Mouse (Mus musculus) heart, adult 2 months (tissue): Measurements from ENCODE around the gene Gm8369. TPM values are rescaled to one million over a fixed set of nuclear protein-coding genes. Genes with fewer than 3 reads are reported as not detected.
"Not testable (repeated sequence)": the region's sequence is repeated elsewhere in the genome, so short reads cannot be mapped to it uniquely, and the experiment has no call there.

ENCODE experiments used
- DNase-seq, 2 experiments: peaks; one replicate each; pipeline ENCODE4 v3.0.0; 2021
- H3K27ac ChIP-seq: fragments of 200-600 bp; 2 replicates; pipeline ENCODE4 v1.8.1; 2022
- H3K27me3 ChIP-seq: fragments of 200-500 bp; 2 replicates; pipeline ENCODE4 v1.6.1; 2012; ENCODE audit warnings: mild to moderate bottlenecking, low read length, inconsistent platforms, mixed read lengths; ENCODE audit not compliant: control insufficient read depth, insufficient read depth
- H3K36me3 ChIP-seq: fragments of 200-500 bp; 2 replicates; pipeline ENCODE4 v1.6.1; 2012; ENCODE audit warnings: low read length, inconsistent platforms; ENCODE audit not compliant: control insufficient read depth, insufficient read depth
- H3K4me1 ChIP-seq: fragments of 200-500 bp; 2 replicates; pipeline ENCODE4 v1.6.1; 2011; ENCODE audit warnings: low read length; ENCODE audit not compliant: control insufficient read depth, insufficient read depth
- H3K4me3 ChIP-seq: fragments of 200-600 bp; 2 replicates; pipeline ENCODE4 v1.8.1; 2022
- H3K79me2 ChIP-seq: fragments of 200-500 bp; replicated peaks from 2 replicates; pipeline ENCODE4 v1.6.1; 2012; ENCODE audit warnings: mild to moderate bottlenecking, inconsistent platforms, low read length, moderate library complexity, mixed read lengths; ENCODE audit not compliant: control insufficient read depth, insufficient read depth
- H3K9ac ChIP-seq: fragments of 200-500 bp; 2 replicates; pipeline ENCODE4 v1.6.1; 2012; ENCODE audit warnings: low read depth, mild to moderate bottlenecking, control low read depth, inconsistent platforms, low read length, mixed read lengths
- CTCF ChIP-seq: fragments of 200-600 bp; IDR thresholded peaks from 2 replicates; pipeline ENCODE4 v1.8.1; 2022; ENCODE audit warnings: antibody characterized with exemption, mild to moderate bottlenecking, moderate library complexity
- EP300 ChIP-seq: fragments of 200-500 bp; IDR thresholded peaks from 2 replicates; pipeline ENCODE4 v1.6.1; 2011; ENCODE audit warnings: low read depth, low read length, control low read depth; ENCODE audit not compliant: insufficient read depth
- POLR2A ChIP-seq: fragments of 200-500 bp; IDR thresholded peaks from 2 replicates; pipeline ENCODE4 v1.6.1; 2011; ENCODE audit warnings: mild to moderate bottlenecking, low read depth, low read length, control low read depth; ENCODE audit not compliant: insufficient read depth
- WGBS: fragments of 180-500 bp; shearing (Covaris S2); methylation state at CpG from one replicate; pipeline ENCODE4 v1.1.7; 2018; 5-methylcytosine and 5-hydroxymethylcytosine counted together
- intact Hi-C: fragments of 180-260 bp; cut with DNase I; formaldehyde crosslinking; loops from one replicate; pipeline ENCODE4 v1.15.1; 2025
- polyA plus RNA-seq: library from polyadenylated mRNA; depleted of rRNA; stranded (reverse); fragments of >200 nt; gene quantifications from 2 replicates; pipeline ENCODE4 v1.2.3, GENCODE M21; 2012
- total RNA-seq, 2 experiments: library from RNA; stranded (reverse); gene quantifications; 2 replicates each; pipeline ENCODE4 v1.2.3; 2021

Gm8369 gene
- total and polyA plus RNA-seq, 3 experiments, result 0.32 to 1.4 TPM; not detected in 1

DNA sequence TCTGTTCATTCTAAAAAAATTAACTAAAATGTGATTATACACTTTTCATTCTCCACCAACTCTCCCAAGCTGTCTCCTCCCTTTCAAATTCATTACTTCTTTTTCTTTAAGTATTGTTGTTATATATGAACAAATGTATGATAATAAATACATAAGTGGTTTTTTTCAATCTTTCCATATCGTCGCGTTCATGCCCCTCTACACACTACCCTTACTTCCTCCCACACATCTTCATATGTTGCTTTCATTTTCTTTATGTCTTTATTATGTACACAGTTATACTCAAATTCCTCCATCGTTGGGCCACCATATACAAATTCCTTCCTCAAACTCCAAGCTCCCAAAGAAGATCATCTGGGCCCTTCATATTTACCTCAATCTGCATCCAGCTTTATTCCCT is 15.6 kb downstream of the Gm8369 start:
- Histone ChIP-seq H3K4me1 (no peaks in the 10 kb centered on the region), H3K9ac (no peak overlapping the region), H3K27me3 (no peaks in the 10 kb centered on the region), H3K79me2 (no peaks in the 10 kb centered on the region), H3K27ac (no peak overlapping the region), H3K4me3 (no peak overlapping the region), H3K36me3 (no peaks in the 10 kb centered on the region)
- no peak for TF ChIP-seq POLR2A
- no peak for TF ChIP-seq CTCF
- TF ChIP-seq EP300, result no peak
- 69% methylated on average over 4 of the region's 4 CpGs for WGBS
- intact Hi-C loops, result loop anchor here (2.0 kb wide), 1 partner anchor 47 kb away; no protein-coding TSS in a partner anchor
- no peak for DNase-seq

DNA sequence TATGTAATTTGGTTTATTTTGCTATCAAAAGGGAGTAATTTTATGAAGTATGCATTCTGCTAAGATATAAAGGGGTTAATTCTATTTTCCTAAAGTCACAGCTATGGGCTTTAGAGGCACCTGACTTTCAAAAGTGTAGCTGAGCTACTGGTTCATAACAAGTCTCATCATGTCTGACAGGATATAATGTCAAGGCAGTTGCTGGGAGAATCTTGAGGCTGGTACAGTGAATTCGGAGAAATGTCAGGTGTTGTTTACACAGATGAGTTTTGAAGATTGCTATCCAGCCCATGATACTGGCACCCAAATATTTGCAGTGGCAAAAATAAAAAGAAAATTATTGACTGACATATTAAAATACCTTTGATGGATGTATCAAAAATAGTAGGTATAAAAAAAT is 19.1 kb downstream of the Gm8369 start:
- Histone ChIP-seq H3K36me3 (no peaks in the 10 kb centered on the region), H3K27me3 (no peaks in the 10 kb centered on the region), H3K27ac (no peak overlapping the region), H3K9ac (no peak overlapping the region), H3K4me1 (no peaks in the 10 kb centered on the region), H3K79me2 (no peaks in the 10 kb centered on the region), H3K4me3 (no peak overlapping the region)
- TF ChIP-seq POLR2A (no peak), EP300 (no peak), CTCF (no peak)
- 74% methylated on average over 1 of the region's 1 CpGs for WGBS
- intact Hi-C loops, result no loop called here
- DNase-seq, result no peak

DNA sequence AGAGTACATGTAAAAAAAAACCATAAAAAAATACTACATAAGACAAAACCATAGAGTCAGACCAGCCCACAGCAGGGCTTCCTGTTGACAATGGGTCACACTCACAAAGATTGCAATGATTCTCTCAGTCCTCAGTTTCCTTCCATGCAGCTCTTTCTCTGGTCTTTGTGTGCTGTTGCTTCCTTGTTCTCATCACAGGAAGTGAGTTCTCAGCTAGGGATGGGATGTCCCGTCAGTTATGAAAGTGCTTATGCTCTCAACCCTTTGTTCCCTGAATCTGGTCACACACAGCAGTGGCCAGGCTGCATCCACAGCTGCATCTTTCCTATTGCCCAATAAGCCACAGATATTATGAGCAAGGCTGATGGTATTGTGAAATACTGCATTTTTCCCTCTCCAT is 27.7 kb downstream of the Gm8369 start:
- H3K4me3 ChIP-seq, result no peak overlapping the region
- no peak for DNase-seq
- no peaks in the 10 kb centered on the region for H3K79me2 ChIP-seq
- H3K9ac ChIP-seq, result no peak overlapping the region
- WGBS, result 21% methylated on average over 1 of the region's 1 CpGs
- peaks cover 5% of the 10 kb centered on the region for H3K4me1 ChIP-seq
- no peaks in the 10 kb centered on the region for H3K36me3 ChIP-seq
- intact Hi-C loops, result no loop called here
- no peak for TF ChIP-seq CTCF
- 0 out of 2 replicates have a peak, but pooled peaks have one; percentile 36 for TF ChIP-seq POLR2A
- TF ChIP-seq EP300, result peak; percentile 72; the same call in 1 of the 2 replicates
- H3K27ac ChIP-seq, result peak overlapping the region; percentile 20; the same call in 1 of the 2 replicates
- H3K27me3 ChIP-seq, result no peaks in the 10 kb centered on the region

- no peak within 1 kb of the TSS for H3K27ac ChIP-seq
Observed at GRCm38 (mm10) chr19:11516246-11516645, 30.5 kb downstream of the Gm8369 start, which contains the start of gene Ms4a6b. Ms4a6b (plus strand) TSS chr19:11516512.

GRCm38 (mm10) chr19:11516845-11517244 is 31.1 kb downstream of the Gm8369 start:
- Histone ChIP-seq H3K4me3 (no peak overlapping the region), H3K9ac (no peak overlapping the region), H3K27ac (no peak overlapping the region), H3K79me2 (no peaks in the 10 kb centered on the region), H3K4me1 (peaks cover 5% of the 10 kb centered on the region), H3K27me3 (no peaks in the 10 kb centered on the region), H3K36me3 (no peaks in the 10 kb centered on the region)
- WGBS, result 57% methylated on average over 4 of the region's 4 CpGs
- DNase-seq, result no peak
- TF ChIP-seq CTCF (no peak), POLR2A (no peak), EP300 (no peak)
- intact Hi-C loops, result no loop called here

More at GRCm38 (mm10) chr19:11516246-11516645, 30.5 kb downstream of the Gm8369 start, which contains the start of gene Ms4a6b:
- no peaks in the 10 kb centered on the region for H3K36me3 ChIP-seq
- DNase-seq, result no peak
- no peaks in the 10 kb centered on the region for H3K79me2 ChIP-seq
- no peak for TF ChIP-seq EP300
- no peak within 1 kb of the TSS for H3K9ac ChIP-seq
- H3K4me1 ChIP-seq, result peaks cover 5% of the 10 kb centered on the region
- intact Hi-C loops, result no loop called here
- H3K27me3 ChIP-seq, result no peaks in the 10 kb centered on the region
- no peak within 1 kb of the TSS for H3K4me3 ChIP-seq

DNA sequence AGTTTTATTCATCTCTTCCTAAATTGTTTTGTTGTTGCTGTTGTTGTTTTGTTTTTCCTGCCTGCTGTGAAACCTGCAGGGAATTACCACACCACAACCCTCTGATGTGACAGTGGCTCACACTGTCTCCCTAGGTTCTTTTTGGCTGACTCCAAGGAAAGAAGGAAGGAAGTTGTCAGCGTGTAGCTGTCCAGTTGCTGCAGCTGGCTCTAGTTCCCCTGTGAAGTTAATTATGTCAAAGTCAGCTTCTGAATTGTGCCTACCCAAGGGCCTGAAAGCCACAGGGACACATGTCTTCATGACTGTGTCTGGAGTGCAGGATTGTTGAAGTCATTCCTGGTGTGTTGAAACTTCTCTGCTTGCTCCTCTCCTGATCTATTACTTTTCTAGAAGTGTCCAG is 31.6 kb downstream of the Gm8369 start:
- intact Hi-C loops, H3K27ac ChIP-seq, H3K27me3 ChIP-seq, H3K36me3 ChIP-seq, H3K79me2 ChIP-seq, H3K4me3 ChIP-seq, H3K9ac ChIP-seq, H3K4me1 ChIP-seq: not testable (repeated sequence)
- DNase-seq, result peak in 1 of 2 experiments; percentile 51
- WGBS, result 3% methylated on average over 1 of the region's 1 CpGs

- intact Hi-C loops, DNase-seq, H3K27ac ChIP-seq, H3K27me3 ChIP-seq, H3K4me3 ChIP-seq, H3K4me1 ChIP-seq, H3K36me3 ChIP-seq, H3K79me2 ChIP-seq: not testable (repeated sequence)
- H3K9ac ChIP-seq, result 0 out of 2 replicates have a peak overlapping the region, but pooled peaks have one; percentile 12
- WGBS, result 70% methylated on average over 2 of the region's 2 CpGs
Observed at GRCm38 (mm10) chr19:11518356-11518755, 32.6 kb downstream of the Gm8369 start.
